Mouse (Mus musculus) lung, embryonic 14.5 days (tissue): ENCODE results near the gene Slc7a6os. TPM values are rescaled to one million over a fixed set of nuclear protein-coding genes. Genes with fewer than 3 reads are reported as not detected.
A peak's percentile ranks its signal among the peaks of the same experiment; 100 is the strongest.

Experiments
- ATAC-seq: fragments of 200-750 bp; cut with Nextera tagmentation; 2 replicates; pipeline ENCODE4 v1.8.0; 2017; ENCODE audit warnings: mild to moderate bottlenecking, moderate TSS enrichment, moderate library complexity; ENCODE audit not compliant: insufficient read depth
- DNase-seq: peaks from one replicate; pipeline ENCODE4 v3.0.0-alpha.2; 2015
- H3K27ac ChIP-seq: fragments of 300-500 bp; sonication (generic); 2 replicates; pipeline ENCODE4 v1.5.1; 2014; ENCODE audit warnings: low read depth, mild to moderate bottlenecking, moderate library complexity
- H3K27me3 ChIP-seq: fragments of 300-500 bp; sonication (generic); 2 replicates; pipeline ENCODE4 v1.6.1; 2014; ENCODE audit warnings: low read length, control low read depth; ENCODE audit not compliant: insufficient read depth
- H3K36me3 ChIP-seq: fragments of 300-500 bp; sonication (generic); 2 replicates; pipeline ENCODE4 v1.6.1; 2014; ENCODE audit warnings: control low read depth; ENCODE audit not compliant: insufficient read depth
- H3K4me1 ChIP-seq: fragments of 300-500 bp; sonication (generic); 2 replicates; pipeline ENCODE4 v1.6.1; 2014; ENCODE audit warnings: antibody characterized with exemption, control low read depth; ENCODE audit not compliant: insufficient read depth
- H3K4me2 ChIP-seq: fragments of 300-500 bp; sonication (generic); 2 replicates; pipeline ENCODE4 v1.6.1; 2014; ENCODE audit warnings: mild to moderate bottlenecking
- H3K4me3 ChIP-seq: fragments of 300-500 bp; sonication (generic); 2 replicates; pipeline ENCODE4 v1.5.1; 2014; ENCODE audit warnings: low read depth, low read length
- H3K9ac ChIP-seq: fragments of 300-500 bp; sonication (generic); 2 replicates; pipeline ENCODE4 v1.6.1; 2014
- H3K9me3 ChIP-seq: fragments of 300-500 bp; sonication (generic); 2 replicates; pipeline ENCODE4 v1.6.1; 2016; ENCODE audit warnings: low read depth, low read length, control low read depth
- CTCF ChIP-seq: IDR thresholded peaks from 2 replicates; pipeline ENCODE4 v1.5.1; 2016; ENCODE audit warnings: antibody characterized with exemption, low read depth
- WGBS: fragments of 180-500 bp; shearing (Covaris S2); extraction: QIAGEN DNeasy Blood & Tissue Kit; methylation state at CpG from one replicate; pipeline ENCODE4 v1.1.7; 2014; 5-methylcytosine and 5-hydroxymethylcytosine counted together
- polyA plus RNA-seq: library from polyadenylated mRNA; unstranded; fragments of >200 nt; fragmentation: Nextera tagmentation; extraction: Ambion mirVana; gene quantifications from 2 replicates; pipeline ENCODE4 v1.2.1, GENCODE M21; 2014

The Slc7a6os gene
- polyA plus RNA-seq = 36.7 and 38.6 TPM in 2 replicates

DNA sequence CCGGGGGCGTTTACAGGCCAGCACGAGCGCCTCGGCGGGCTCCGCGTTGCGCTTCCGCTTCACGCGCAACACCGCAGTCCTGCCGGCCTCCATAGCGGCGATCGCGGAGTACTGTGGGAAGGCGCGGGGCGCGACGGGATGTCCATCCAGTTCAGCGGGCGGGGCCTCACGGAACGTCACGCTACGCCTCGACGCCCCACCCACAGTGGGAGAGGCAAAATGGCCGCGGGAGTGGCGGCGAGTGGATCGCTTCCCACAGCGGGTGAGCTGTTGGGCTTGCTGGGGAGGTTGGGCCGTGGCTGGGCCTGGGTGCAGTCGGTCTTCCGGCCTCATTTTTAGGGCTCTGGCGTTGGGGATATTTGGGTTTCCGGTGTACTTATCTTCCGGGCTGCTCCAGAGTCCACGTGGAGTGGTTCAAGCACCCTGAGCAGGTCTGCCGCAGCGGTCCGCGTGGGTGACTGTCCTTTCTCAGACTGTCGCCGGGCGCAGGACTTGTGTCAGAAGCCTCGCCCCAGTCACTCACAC is at the start of gene Slc7a6os, which contains the start of gene Prmt7:
Gene Slc7a6os, minus strand, starts transcription at position 115 of the 525 bp plus-strand sequence.
Gene Prmt7, plus strand, starts transcription at position 116 of the 525 bp plus-strand sequence.
- Histone ChIP-seq H3K4me3 (peak within 1 kb of the TSS; percentile 90), H3K9me3 (no peaks in the 10 kb centered on the region), H3K27me3 (no peaks in the 10 kb centered on the region), H3K36me3 (peaks cover 52% of the 10 kb centered on the region), H3K4me1 (peaks cover 3% of the 10 kb centered on the region; the same call in 1 of the 2 replicates), H3K9ac (peak within 1 kb of the TSS; percentile 89), H3K4me2 (peak within 1 kb of the TSS; percentile 78), H3K27ac (peak within 1 kb of the TSS; percentile 95)
- ATAC-seq (peak; percentile 99), DNase-seq (peak; percentile 98)
- under 1% methylated on average over 52 of the region's 52 CpGs for WGBS
- no peak for TF ChIP-seq CTCF

DNA sequence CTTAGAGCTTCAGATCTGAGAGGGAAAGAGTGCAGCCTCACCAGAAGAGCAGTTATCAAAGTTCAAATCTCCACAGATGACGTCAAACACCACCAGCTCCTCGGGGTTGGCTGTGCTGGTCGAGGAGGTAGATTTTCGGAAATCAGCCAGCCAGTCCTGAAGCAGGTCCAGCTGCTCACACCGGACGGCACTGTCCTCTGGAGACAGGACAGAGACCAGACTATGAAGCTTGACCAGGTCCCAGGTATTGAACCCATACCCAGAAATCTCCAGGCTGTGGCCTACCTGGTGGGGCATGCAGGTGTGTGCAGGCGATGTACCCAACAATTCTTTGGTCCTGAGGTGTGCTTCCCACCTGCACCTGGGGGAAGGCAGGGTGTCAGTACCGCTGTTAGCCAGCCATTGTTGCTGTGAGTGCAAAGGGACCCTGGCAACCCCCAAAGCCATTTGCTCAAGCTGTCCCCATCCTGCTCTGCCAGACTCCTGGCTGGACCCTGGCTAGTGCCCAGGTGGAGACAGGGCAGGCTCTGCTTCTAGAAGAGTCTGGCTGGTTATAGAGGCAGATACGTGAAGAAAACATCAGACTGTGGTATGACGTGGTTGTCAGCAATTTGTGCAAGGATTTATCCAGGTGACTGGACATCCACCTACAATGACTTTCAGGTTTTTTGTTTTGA is 49.0 kb upstream of the Slc7a6os start:
- Histone ChIP-seq H3K9ac (no peak overlapping the region), H3K27ac (no peak overlapping the region), H3K27me3 (no peaks in the 10 kb centered on the region), H3K36me3 (no peaks in the 10 kb centered on the region), H3K4me1 (no peaks in the 10 kb centered on the region), H3K4me3 (no peak overlapping the region), H3K9me3 (no peaks in the 10 kb centered on the region), H3K4me2 (no peak overlapping the region)
- 85% methylated on average over 10 of the region's 10 CpGs for WGBS
- DNase-seq (no peak), ATAC-seq (no peak)
- no peak for TF ChIP-seq CTCF

DNA sequence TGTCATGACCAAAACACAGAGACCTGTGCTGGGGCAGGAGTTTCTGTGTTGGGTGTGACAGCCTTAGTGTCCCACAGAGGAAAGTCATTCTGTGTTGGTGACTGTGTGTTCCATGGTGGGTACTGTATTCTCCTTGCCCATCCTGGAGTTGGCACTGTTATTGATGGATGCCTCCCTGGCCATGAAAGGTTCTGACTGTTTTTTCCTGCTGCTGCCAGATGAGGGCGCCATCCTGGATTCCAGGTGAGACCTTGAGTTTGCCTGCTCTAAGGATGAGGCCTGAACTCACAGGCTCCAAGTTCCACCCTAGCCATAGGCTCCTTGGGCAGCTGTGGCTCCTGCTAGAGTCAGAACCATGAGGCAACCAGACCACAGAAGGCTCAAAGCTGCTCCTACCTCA is 47.4 kb upstream of the Slc7a6os start:
- no peak overlapping the region for H3K9ac ChIP-seq
- TF ChIP-seq CTCF = peak; percentile 44
- no peaks in the 10 kb centered on the region for H3K27me3 ChIP-seq
- no peaks in the 10 kb centered on the region for H3K4me1 ChIP-seq
- DNase-seq (no peak), ATAC-seq (no peak)
- 21% methylated on average over 1 of the region's 1 CpGs for WGBS
- H3K36me3 ChIP-seq = peaks cover 3% of the 10 kb centered on the region; the same call in 1 of the 2 replicates
- H3K9me3 ChIP-seq = no peaks in the 10 kb centered on the region
- H3K27ac ChIP-seq = no peak overlapping the region
- H3K4me3 ChIP-seq = no peak overlapping the region
- H3K4me2 ChIP-seq = no peak overlapping the region

DNA sequence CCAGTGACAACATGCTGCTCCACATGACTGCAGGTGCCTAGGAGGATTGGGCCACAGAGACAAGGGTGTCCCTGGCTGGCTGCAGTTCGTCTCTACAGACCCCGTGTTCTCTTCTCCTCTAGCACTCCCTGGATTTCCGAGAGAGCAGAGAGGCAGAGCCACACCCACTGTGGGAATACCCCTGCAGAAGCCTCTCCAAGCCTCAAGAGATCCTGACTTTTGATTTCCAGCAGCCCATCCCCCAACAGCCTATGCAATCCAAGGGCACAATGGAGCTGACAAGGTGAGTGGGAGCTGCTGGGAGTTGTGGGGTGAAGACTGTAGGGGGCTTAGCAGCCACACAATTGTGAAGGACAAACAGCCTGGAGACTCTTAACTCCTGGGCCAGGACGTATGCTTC is 39.5 kb upstream of the Slc7a6os start:
- WGBS = 65% methylated on average over 4 of the region's 4 CpGs
- Histone ChIP-seq H3K27me3 (no peaks in the 10 kb centered on the region), H3K36me3 (peaks cover 75% of the 10 kb centered on the region), H3K4me2 (no peak overlapping the region), H3K4me1 (no peaks in the 10 kb centered on the region), H3K4me3 (no peak overlapping the region), H3K27ac (no peak overlapping the region), H3K9ac (no peak overlapping the region), H3K9me3 (no peaks in the 10 kb centered on the region)
- DNase-seq (no peak), ATAC-seq (no peak)
- TF ChIP-seq CTCF = no peak

DNA sequence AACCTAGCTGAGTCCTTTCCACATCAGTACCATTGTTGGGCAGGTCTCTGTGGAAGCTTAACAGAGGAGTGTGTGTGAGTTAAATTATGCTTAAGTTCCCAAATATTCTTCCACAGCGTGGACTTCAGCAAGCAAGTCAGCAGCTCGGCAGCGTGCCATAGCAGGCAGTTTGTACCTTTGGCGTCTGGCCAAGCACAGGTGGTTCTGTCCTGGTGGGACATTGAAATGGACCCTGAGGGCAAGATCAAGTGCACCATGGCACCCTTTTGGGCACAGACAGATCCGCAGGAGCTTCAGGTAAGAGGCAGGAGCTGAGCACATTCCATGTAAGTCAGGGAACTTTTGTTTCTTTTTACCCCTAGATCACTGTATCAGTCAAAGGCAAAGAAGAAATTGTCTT is 26.4 kb upstream of the Slc7a6os start:
- peaks cover 60% of the 10 kb centered on the region for H3K36me3 ChIP-seq
- no peaks in the 10 kb centered on the region for H3K4me1 ChIP-seq
- no peak for DNase-seq
- 81% methylated on average over 5 of the region's 5 CpGs for WGBS
- H3K27me3 ChIP-seq = no peaks in the 10 kb centered on the region
- ATAC-seq = no peak
- no peak for TF ChIP-seq CTCF
- H3K4me2 ChIP-seq = no peak overlapping the region
- H3K27ac ChIP-seq = no peak overlapping the region
- H3K9me3 ChIP-seq = no peaks in the 10 kb centered on the region
- H3K4me3 ChIP-seq = no peak overlapping the region
- no peak overlapping the region for H3K9ac ChIP-seq

DNA sequence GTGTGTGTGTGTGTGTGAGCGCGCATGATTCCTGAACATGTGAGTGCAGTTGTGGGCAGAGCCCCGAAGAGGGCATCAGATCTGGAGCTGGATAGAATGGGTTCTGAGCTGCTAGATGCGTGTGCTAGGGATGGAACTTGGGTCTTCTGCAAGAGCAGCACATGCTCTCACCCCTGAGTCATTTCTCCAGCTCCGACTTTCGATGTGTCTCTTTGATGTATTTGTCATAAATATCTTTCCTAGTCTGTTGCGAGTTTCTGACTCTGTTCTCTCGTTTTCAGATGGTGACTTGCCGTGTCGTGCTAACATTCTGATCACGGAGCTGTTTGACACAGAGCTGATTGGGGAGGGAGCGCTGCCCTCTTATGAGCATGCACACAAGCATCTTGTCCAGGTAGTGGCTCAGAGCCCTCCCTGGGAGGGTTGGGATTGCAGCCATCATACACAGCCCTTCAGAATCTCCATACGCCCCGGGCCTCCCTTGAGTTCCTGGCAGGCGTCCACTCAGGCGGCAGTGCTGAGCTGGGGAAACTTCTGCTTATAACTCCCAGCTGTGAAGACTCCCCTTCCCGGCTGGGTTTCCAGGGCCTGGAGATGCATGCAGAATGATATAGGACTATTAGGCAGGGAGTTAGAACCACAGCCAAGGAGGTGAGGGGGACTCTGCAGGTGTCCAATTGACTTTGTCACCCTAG is 24.0 kb upstream of the Slc7a6os start:
- Histone ChIP-seq H3K27ac (no peak overlapping the region), H3K36me3 (peaks cover 62% of the 10 kb centered on the region), H3K4me3 (no peak overlapping the region), H3K27me3 (no peaks in the 10 kb centered on the region), H3K4me2 (no peak overlapping the region), H3K9me3 (no peaks in the 10 kb centered on the region), H3K9ac (no peak overlapping the region), H3K4me1 (no peaks in the 10 kb centered on the region)
- DNase-seq (peak; percentile 49), ATAC-seq (no peak)
- WGBS = 79% methylated on average over 17 of the region's 17 CpGs
- TF ChIP-seq CTCF = no peak

DNA sequence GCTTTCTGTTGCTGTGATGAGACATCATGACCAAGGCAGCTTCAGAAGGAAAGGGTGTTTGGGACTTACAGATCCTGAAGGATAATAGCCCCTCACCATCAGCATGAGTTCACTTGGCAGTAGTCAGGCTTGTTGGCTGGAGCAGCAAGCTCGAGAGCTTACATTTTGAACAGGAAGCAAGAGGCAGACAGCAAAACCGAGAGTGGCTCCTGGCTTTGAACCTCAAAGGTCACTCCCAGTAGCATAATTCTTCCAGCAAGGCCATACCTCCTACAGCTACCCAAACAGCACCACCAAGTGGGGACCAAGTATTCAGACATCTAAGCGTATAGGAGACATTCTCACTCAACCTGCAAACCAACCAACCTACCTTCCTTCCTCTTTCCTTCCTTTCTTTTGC is 22.0 kb upstream of the Slc7a6os start:
- Histone ChIP-seq H3K9ac (no peak overlapping the region), H3K4me1 (no peaks in the 10 kb centered on the region), H3K27me3 (no peaks in the 10 kb centered on the region), H3K27ac (no peak overlapping the region), H3K4me3 (no peak overlapping the region), H3K9me3 (no peaks in the 10 kb centered on the region), H3K4me2 (no peak overlapping the region), H3K36me3 (peaks cover 73% of the 10 kb centered on the region)
- ATAC-seq = no peak
- DNase-seq = no peak
- 69% methylated on average over 3 of the region's 3 CpGs for whole genome bisulfite sequencing
- TF ChIP-seq CTCF = no peak
